Mouse (Mus musculus): ENCODE data around the gene Armc7. TPM values are rescaled to one million over a fixed set of nuclear protein-coding genes. Genes with fewer than 3 reads are reported as not detected.
"Not testable (repeated sequence)": the region's sequence is repeated elsewhere in the genome, so short reads cannot be mapped to it uniquely, and the experiment has no call there.

The Armc7 gene
- polyA plus RNA-seq, 1 experiment from 2014 or later, result 9.0 TPM

GRCm38 (mm10) chr11:115452281-115452860 lies 23.1 kb upstream of the Armc7 start:
- Histone ChIP-seq H3K4me1 (ENCODE audit: insufficient read depth, low read length) (peaks cover 31% of the 10 kb centered on the region), H3K4me2 (replicated peaks; ENCODE audit: low read depth, low read length) (no peak overlapping the region), H3K9me3 (ENCODE audit: low read length) (no peaks in the 10 kb centered on the region; the same call in 1 of the 2 replicates), H3K36me3 (ENCODE audit: insufficient read depth, low read length) (no peaks in the 10 kb centered on the region), H3K27me3 (ENCODE audit: insufficient read depth, low read length) (no peaks in the 10 kb centered on the region), H3K27ac (ENCODE audit: low read length) (no peak overlapping the region), H3K4me3 (ENCODE audit: low read length) (no peak overlapping the region), H3K9ac (replicated peaks; ENCODE audit: low read length) (no peak overlapping the region)
- ATAC-seq (ENCODE audit: low FRiP score, low TSS enrichment), result no peak
- 83% methylated on average over 7 of the region's 7 CpGs for WGBS

- Histone ChIP-seq H3K27ac (ENCODE audit: low read length) (peak overlapping the region; percentile 73), H3K27me3 (ENCODE audit: insufficient read depth, low read length) (no peaks in the 10 kb centered on the region), H3K4me3 (ENCODE audit: low read length) (no peak overlapping the region), H3K9me3 (ENCODE audit: low read length) (no peaks in the 10 kb centered on the region; the same call in 1 of the 2 replicates), H3K4me2 (replicated peaks; ENCODE audit: low read depth, low read length) (no peak overlapping the region), H3K4me1 (ENCODE audit: insufficient read depth, low read length) (peaks cover 26% of the 10 kb centered on the region), H3K36me3 (ENCODE audit: insufficient read depth, low read length) (no peaks in the 10 kb centered on the region), H3K9ac (replicated peaks; ENCODE audit: low read length) (0 out of 2 replicates have a peak overlapping the region, but pooled peaks have one; percentile 11)
- 63% methylated on average over 4 of the region's 4 CpGs for WGBS
- ATAC-seq (ENCODE audit: low FRiP score, low TSS enrichment), result no peak
Observed at GRCm38 (mm10) chr11:115453306-115453705, 22.2 kb upstream of the Armc7 start.

- H3K27ac ChIP-seq (ENCODE audit: low read length); H3K36me3 ChIP-seq (ENCODE audit: insufficient read depth, low read length); H3K27me3 ChIP-seq (ENCODE audit: insufficient read depth, low read length); ATAC-seq (ENCODE audit: low FRiP score, low TSS enrichment); H3K9ac ChIP-seq (replicated peaks; ENCODE audit: low read length); H3K4me3 ChIP-seq (ENCODE audit: low read length); H3K4me2 ChIP-seq (replicated peaks; ENCODE audit: low read depth, low read length); H3K9me3 ChIP-seq (ENCODE audit: low read length): not testable (repeated sequence)
- WGBS, result 88% methylated on average over 6 of the region's 6 CpGs
- H3K4me1 ChIP-seq (ENCODE audit: insufficient read depth, low read length), result peaks cover 13% of the 10 kb centered on the region
Observed at GRCm38 (mm10) chr11:115454822-115455221, 20.6 kb upstream of the Armc7 start.

- no peaks in the 10 kb centered on the region for H3K36me3 ChIP-seq (ENCODE audit: insufficient read depth, low read length)
- no peaks in the 10 kb centered on the region for H3K27me3 ChIP-seq (ENCODE audit: insufficient read depth, low read length)
- no peak overlapping the region for H3K9ac ChIP-seq (replicated peaks; ENCODE audit: low read length)
- H3K9me3 ChIP-seq (ENCODE audit: low read length), result no peaks in the 10 kb centered on the region; the same call in 1 of the 2 replicates
- H3K4me1 ChIP-seq (ENCODE audit: insufficient read depth, low read length), result peaks cover 5% of the 10 kb centered on the region
- 88% methylated on average over 15 of the region's 15 CpGs for WGBS
- H3K4me3 ChIP-seq (ENCODE audit: low read length), result no peak overlapping the region
- no peak overlapping the region for H3K4me2 ChIP-seq (replicated peaks; ENCODE audit: low read depth, low read length)
- ATAC-seq (ENCODE audit: low FRiP score, low TSS enrichment), result no peak
- H3K27ac ChIP-seq (ENCODE audit: low read length), result no peak overlapping the region
Observed at GRCm38 (mm10) chr11:115455619-115456018, 19.8 kb upstream of the Armc7 start.

- peaks cover 3% of the 10 kb centered on the region for H3K4me1 ChIP-seq (ENCODE audit: insufficient read depth, low read length)
- H3K4me2 ChIP-seq (replicated peaks; ENCODE audit: low read depth, low read length), result no peak overlapping the region
- 94% methylated on average over 5 of the region's 5 CpGs for WGBS
- no peak overlapping the region for H3K4me3 ChIP-seq (ENCODE audit: low read length)
- no peak overlapping the region for H3K27ac ChIP-seq (ENCODE audit: low read length)
- no peak for ATAC-seq (ENCODE audit: low FRiP score, low TSS enrichment)
- H3K9ac ChIP-seq (replicated peaks; ENCODE audit: low read length), result no peak overlapping the region
- no peaks in the 10 kb centered on the region for H3K27me3 ChIP-seq (ENCODE audit: insufficient read depth, low read length)
- H3K9me3 ChIP-seq (ENCODE audit: low read length), result no peaks in the 10 kb centered on the region; the same call in 1 of the 2 replicates
- H3K36me3 ChIP-seq (ENCODE audit: insufficient read depth, low read length), result no peaks in the 10 kb centered on the region
Observed at GRCm38 (mm10) chr11:115456182-115456581, 19.3 kb upstream of the Armc7 start.

- no peak overlapping the region for H3K27ac ChIP-seq (ENCODE audit: low read length)
- H3K4me3 ChIP-seq (ENCODE audit: low read length), result no peak overlapping the region
- WGBS, result 28% methylated on average over 6 of the region's 6 CpGs
- H3K9me3 ChIP-seq (ENCODE audit: low read length), result no peaks in the 10 kb centered on the region; the same call in 1 of the 2 replicates
- peaks cover 3% of the 10 kb centered on the region for H3K4me1 ChIP-seq (ENCODE audit: insufficient read depth, low read length)
- no peak overlapping the region for H3K4me2 ChIP-seq (replicated peaks; ENCODE audit: low read depth, low read length)
- H3K9ac ChIP-seq (replicated peaks; ENCODE audit: low read length), result no peak overlapping the region
- no peaks in the 10 kb centered on the region for H3K36me3 ChIP-seq (ENCODE audit: insufficient read depth, low read length)
- ATAC-seq (ENCODE audit: low FRiP score, low TSS enrichment), result 0 out of 2 replicates have a peak, but pooled peaks have one; percentile 24
- no peaks in the 10 kb centered on the region for H3K27me3 ChIP-seq (ENCODE audit: insufficient read depth, low read length)
Observed at GRCm38 (mm10) chr11:115457405-115457804, 18.1 kb upstream of the Armc7 start.

- ATAC-seq (ENCODE audit: low FRiP score, low TSS enrichment), result no peak
- no peaks in the 10 kb centered on the region; the same call in none of the 2 replicates for H3K4me1 ChIP-seq (ENCODE audit: insufficient read depth, low read length)
- no peak overlapping the region for H3K9ac ChIP-seq (replicated peaks; ENCODE audit: low read length)
- H3K27me3 ChIP-seq (ENCODE audit: insufficient read depth, low read length), result no peaks in the 10 kb centered on the region
- no peaks in the 10 kb centered on the region for H3K36me3 ChIP-seq (ENCODE audit: insufficient read depth, low read length)
- 37% methylated on average over 8 of the region's 8 CpGs for WGBS
- H3K27ac ChIP-seq (ENCODE audit: low read length), result no peak overlapping the region
- H3K4me3 ChIP-seq (ENCODE audit: low read length), result no peak overlapping the region
- H3K4me2 ChIP-seq (replicated peaks; ENCODE audit: low read depth, low read length), result no peak overlapping the region
- no peaks in the 10 kb centered on the region for H3K9me3 ChIP-seq (ENCODE audit: low read length)
Observed at GRCm38 (mm10) chr11:115460976-115461375, 14.5 kb upstream of the Armc7 start.

- Histone ChIP-seq H3K27ac (ENCODE audit: low read length) (peak overlapping the region; percentile 8; the same call in 1 of the 2 replicates), H3K4me1 (ENCODE audit: insufficient read depth, low read length) (no peaks in the 10 kb centered on the region; the same call in none of the 2 replicates), H3K4me3 (ENCODE audit: low read length) (peak overlapping the region; percentile 28; the same call in 1 of the 2 replicates), H3K36me3 (ENCODE audit: insufficient read depth, low read length) (no peaks in the 10 kb centered on the region), H3K9ac (replicated peaks; ENCODE audit: low read length) (no peak overlapping the region), H3K4me2 (replicated peaks; ENCODE audit: low read depth, low read length) (0 out of 2 replicates have a peak overlapping the region, but pooled peaks have one; percentile 38), H3K27me3 (ENCODE audit: insufficient read depth, low read length) (no peaks in the 10 kb centered on the region), H3K9me3 (ENCODE audit: low read length) (no peaks in the 10 kb centered on the region)
- ATAC-seq (ENCODE audit: low FRiP score, low TSS enrichment), result no peak
- 81% methylated on average over 5 of the region's 5 CpGs for WGBS
Observed at GRCm38 (mm10) chr11:115461846-115462242, 13.6 kb upstream of the Armc7 start.

- Histone ChIP-seq H3K9ac (replicated peaks; ENCODE audit: low read length) (peak within 1 kb of the TSS; percentile 39; the same call in 1 of the 2 replicates), H3K4me2 (replicated peaks; ENCODE audit: low read depth, low read length) (peak within 1 kb of the TSS; percentile 38)
Observed at GRCm38 (mm10) chr11:115462243-115462891, 13.1 kb upstream of the Armc7 start, which contains the start of gene Slc16a5. Gene Slc16a5 (plus strand): TSS chr11:115462474.

More at GRCm38 (mm10) chr11:115462243-115462891, 13.1 kb upstream of the Armc7 start, which contains the start of gene Slc16a5:
- H3K9me3 ChIP-seq (ENCODE audit: low read length), result no peaks in the 10 kb centered on the region
- H3K4me3 ChIP-seq (ENCODE audit: low read length), result peak within 1 kb of the TSS; percentile 28
- H3K27ac ChIP-seq (ENCODE audit: low read length), result peak within 1 kb of the TSS; percentile 66; the same call in 1 of the 2 replicates
- WGBS, result 64% methylated on average over 16 of the region's 16 CpGs
- H3K27me3 ChIP-seq (ENCODE audit: insufficient read depth, low read length), result no peaks in the 10 kb centered on the region
- H3K4me1 ChIP-seq (ENCODE audit: insufficient read depth, low read length), result peaks cover 2% of the 10 kb centered on the region; the same call in 1 of the 2 replicates
- no peaks in the 10 kb centered on the region for H3K36me3 ChIP-seq (ENCODE audit: insufficient read depth, low read length)
- ATAC-seq (ENCODE audit: low FRiP score, low TSS enrichment), result 0 out of 2 replicates have a peak, but pooled peaks have one; percentile 35
